Mouse (Mus musculus): ENCODE measurements around the gene Krtap6-2.

Gene Krtap6-2

DNA sequence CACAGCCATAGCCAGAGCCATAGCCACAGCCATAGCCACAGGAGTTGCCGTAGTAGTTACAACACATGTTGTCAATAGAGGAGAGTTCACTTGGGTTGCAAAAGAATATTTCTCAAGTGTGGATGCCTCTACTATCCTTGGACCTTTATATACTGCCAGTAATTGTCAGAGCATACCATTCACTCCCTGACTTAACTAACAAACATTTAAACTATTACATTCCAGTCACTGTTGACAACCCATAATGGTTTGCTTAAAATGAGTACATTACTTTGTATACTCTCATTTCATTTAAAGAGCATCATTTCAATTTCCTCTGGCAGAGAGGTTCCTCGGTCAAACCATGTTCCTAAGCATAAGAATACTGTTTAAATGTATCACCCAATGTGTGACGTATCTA is at the start of gene Krtap6-2:
Gene Krtap6-2, minus strand, starts transcription at position 101 of the 400 bp plus-strand sequence.
- no peak for DNase-seq (ENCODE audit: extremely low spot score)

DNA sequence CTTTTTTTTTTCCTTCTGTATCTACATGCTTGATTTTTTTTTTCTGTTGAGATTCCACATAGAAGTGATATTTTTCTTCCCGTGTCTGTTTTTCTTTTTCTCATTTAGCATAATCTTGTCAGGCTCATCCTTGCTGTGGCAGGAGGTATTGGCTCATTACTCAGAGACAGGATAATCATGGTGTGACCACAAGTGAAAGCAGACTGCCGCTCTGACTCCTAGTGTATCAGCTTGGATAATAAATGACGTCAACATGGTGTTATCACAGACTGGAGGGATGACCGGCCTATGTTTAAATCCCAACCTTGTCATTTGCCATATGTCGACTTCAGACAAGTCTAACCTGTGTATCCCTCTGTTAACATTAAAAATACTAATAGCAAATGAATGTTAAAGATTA is 41.3 kb upstream of the Krtap6-2 start:
- DNase-seq (ENCODE audit: extremely low spot score) = no peak

- no peak for DNase-seq (ENCODE audit: extremely low spot score)
Observed at GRCm38 (mm10) chr16:89429586-89429985, 9.7 kb upstream of the Krtap6-2 start.

GRCm38 (mm10) chr16:89425310-89425709 is 5.4 kb upstream of the Krtap6-2 start:
- DNase-seq (ENCODE audit: extremely low spot score) = no peak

DNA sequence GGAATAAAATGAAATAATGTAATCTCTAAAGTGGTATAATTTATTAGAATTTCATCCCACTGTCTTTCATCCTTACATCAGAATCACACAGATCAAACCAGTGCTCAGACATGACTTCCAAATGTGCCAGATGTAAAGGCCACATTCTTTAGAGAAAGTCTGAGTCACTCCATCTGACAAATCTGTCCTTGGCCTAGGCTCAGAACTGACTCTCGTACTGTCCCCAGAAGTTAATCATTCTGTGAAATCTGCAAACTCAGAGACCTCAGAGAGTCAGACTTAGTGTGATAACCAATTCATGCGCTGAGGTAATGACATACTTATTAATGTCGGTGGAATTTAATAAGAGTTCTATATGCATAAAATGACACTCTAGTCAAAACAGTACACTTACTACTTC is 3.6 kb downstream of the Krtap6-2 start:
- no peak for DNase-seq (ENCODE audit: extremely low spot score)

DNA sequence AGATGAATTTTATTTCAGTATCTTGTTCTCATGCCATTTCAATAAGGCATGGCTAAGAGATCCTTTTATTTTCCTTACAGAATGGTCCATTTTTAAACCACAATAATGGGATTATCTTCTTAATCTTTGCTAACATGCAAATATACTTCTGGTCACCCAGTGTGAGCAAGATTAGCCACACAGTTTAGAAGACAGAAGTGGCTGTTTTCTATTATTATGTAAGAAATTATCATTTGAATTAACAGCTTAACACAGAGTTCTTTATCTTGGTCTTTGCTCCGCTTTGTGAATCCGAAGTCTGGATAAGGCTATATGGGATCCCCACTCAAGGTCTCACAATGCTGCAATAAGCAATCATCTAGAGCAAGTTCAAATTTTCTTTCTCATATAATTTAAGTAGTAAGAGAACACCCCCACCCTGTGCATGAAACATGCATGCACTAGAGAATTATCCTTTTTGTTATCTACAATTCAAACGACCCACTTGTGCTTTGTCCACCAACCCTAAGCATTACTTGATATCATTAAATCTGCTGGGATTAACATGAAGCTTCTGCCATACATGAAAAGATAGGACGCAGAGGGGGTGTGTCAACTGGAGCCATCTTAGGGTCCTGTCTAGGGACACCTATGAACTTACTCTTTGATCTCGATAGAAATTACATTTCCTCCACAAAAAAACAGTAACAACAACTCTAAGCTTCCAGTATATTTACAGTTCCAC is 9.4 kb downstream of the Krtap6-2 start:
- DNase-seq (ENCODE audit: extremely low spot score) = no peak

DNA sequence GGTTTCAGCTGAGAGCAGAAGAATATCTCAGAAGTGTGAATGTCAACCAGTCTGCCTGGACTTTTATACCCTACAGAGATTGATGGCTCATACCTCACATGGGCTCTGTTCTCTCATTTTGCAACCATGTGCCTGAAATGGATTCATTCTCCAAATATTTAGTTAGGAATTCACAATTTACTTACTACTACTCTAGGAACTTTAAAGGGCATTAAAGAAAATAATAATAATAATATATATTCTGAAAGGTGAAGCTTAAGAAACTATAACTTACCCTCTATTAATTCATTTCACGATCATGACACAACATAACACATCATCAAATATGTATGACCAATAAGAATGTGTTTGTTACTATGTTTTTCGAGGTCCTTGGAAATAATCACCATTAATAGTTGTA is 16.1 kb downstream of the Krtap6-2 start, which contains the start of gene Krtap21-1:
Gene Krtap21-1, minus strand, starts transcription at position 101 of the 400 bp plus-strand sequence.
- no peak for DNase-seq (ENCODE audit: extremely low spot score)

GRCm38 (mm10) chr16:89372734-89373461 is 47.0 kb downstream of the Krtap6-2 start:
- no peak for DNase-seq (ENCODE audit: extremely low spot score)
